Mouse (Mus musculus) megakaryocyte progenitor cell, adult 5-6 weeks (primary cell): ENCODE data around the gene Mptx1. TPM values are rescaled to one million over a fixed set of nuclear protein-coding genes. Genes with fewer than 3 reads are reported as not detected.
A peak's percentile ranks its signal among the peaks of the same experiment; 100 is the strongest.

Source experiments
- ATAC-seq: replicated peaks from 2 replicates; pipeline ENCODE4 v1.8.0; 2016; ENCODE audit warnings: mild to moderate bottlenecking, moderate TSS enrichment, inconsistent platforms; ENCODE audit not compliant: poor library complexity
- total RNA-seq, 2 experiments: library from RNA; stranded (forward) in 1 of 2; stranded (reverse) in 1 of 2; fragments of 157-497, 149-512 nt in 1 of 2; fragments of 200-1000 nt in 1 of 2; gene quantifications; 2 replicates each; pipeline versions ENCODE4 v1.2.3 to v1.2.4; 2015 to 2017

Gene Mptx1
- not detected in 2 replicates for total RNA-seq (2015)
- total RNA-seq (2017): not detected in 2 replicates

DNA sequence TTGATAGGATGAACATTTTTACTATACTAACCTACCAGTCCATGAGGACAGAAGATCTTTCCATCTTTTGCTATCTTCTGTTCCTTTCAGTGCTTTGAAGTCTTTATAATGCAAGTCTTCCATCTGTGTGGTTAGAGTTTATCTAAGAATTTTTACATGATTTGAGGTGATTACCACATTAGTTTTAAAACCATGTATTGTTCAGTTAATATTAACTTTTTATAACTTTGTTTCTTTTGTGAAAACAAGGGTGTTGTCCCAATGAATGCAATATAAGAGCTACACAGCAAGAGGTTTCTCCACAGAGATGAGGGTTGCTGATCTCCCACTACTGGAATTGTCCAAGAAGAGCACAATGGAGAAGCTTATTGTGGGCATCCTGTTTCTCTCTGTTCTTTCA is at the start of gene Mptx1:
Gene Mptx1, plus strand, starts transcription at position 301 of the 400 bp plus-strand sequence.
- no peak for ATAC-seq

DNA sequence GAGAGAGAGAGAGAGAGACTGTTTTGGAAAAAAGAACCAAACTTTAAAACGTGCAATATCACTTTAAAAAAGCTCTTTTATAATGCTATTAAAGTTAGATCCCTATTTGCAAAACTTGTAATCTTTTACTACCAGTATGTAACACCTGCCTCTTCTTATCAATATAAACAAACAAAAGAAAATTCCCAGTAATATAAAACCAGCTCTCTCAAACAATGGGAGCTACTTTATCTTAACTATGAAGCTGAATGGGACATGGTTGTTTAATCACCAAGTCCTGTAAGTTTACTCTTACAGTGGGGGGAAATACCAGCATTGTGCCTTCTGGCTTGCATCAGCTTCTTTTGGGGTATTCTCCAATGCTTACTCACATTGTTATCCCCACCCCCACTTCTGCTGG is 27.2 kb upstream of the Mptx1 start:
- no peak for ATAC-seq

DNA sequence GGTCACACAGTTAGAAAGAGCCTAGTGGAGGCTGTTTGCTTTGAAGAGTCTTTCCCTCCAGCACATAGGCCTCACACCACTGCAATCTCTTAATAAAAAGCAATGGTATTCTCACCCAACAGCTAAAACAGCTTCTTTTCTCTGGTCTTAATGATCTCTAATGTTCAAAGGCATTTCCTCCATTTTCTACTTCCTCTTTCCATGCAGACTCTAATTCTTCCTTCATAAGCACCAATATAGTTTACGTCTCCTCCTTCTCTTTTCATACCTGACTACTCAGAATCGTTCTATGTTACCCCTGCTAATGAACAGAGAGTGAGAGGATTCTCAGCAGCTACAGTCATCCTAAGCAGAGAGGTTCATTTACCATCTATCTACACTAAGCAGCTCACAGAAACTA is 13.0 kb upstream of the Mptx1 start:
- ATAC-seq: peak; percentile 58; the same call in 1 of the 2 replicates

DNA sequence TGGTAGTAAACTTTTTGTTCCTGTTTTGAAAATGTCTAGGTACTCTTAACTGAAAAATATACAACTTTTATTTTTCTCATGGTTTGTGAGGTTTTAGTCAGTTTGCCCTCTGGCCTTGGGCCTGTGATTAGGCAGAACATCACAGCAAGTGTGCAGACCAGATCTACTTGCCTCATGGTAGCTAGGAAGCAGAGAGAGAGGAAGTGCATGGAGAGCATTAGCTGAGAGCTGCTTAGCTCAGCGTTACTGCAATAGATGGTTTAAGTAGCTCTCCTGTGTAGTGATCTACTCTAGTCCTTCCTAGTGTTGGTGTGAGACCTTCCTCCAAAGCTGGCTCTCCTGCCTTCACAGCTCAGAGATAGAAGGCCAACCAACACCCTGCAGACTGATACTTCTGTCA is 23.3 kb downstream of the Mptx1 start:
- ATAC-seq: peak; percentile 76

DNA sequence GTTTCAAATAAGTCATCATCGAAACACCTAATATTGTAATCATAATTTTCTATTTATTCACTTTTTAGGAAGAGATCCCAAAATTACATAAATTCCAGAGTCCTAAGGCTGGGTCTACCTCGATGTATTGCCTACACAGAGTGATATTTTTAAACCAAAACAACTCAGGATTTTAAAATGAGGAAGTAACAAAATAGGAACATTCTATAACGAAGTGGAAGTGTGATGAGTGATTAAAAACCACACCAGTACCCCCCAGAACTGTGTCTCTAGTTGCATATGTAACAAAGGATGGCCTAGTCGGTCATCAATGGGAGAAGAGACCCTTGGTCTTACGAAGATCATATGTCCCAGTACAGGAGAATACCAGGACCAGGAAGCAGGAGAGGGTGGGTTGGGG is 24.3 kb downstream of the Mptx1 start:
- ATAC-seq: peak; percentile 81

DNA sequence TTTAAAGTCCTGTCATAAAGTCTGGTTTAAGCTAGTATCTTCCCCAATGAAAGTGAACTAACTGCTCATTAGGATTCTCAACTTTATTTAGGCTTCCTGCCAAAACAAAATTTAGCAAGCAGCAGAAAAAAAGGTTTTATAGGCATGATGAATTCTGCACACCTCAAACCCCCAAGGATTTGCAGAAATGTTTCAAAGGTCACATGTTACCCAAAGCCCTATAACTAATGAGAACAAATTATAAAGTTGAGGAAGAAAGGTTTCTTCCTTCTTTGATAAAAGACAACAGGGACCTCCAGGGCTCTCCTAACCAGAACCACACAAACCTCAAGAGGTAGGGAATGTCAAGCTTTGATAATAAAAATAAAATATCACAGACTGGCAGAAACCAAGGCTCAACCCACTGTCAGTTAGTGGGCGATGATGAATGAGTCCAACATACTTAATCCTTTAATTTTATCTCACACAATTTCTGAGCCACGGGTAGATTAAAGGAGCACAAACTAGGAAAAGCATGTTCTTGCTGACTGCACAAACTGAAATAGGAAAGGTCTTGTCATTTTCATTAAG is 34.6 kb downstream of the Mptx1 start, which contains the start of gene Olfr417:
Gene Olfr417, plus strand, starts transcription at position 241 of the 570 bp plus-strand sequence.
- ATAC-seq: peak; percentile 89

DNA sequence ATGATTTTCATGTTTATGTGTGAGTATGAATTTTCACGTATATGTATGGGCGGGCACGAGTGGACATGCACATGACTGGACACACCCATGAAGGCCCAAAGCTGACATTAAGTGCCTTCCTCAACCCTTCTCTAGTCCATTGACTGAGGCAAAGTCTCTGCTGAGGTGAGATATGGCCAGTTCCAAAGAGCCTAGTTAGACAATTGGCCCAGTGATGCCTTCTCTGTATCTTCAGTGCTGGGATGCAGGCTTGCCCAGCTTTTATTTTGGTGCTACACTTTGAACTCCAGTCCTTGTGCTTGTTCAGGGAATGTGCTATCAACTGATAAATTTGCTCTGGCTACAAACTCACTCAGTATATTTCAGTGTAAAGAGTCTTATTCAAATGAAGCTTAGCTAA is 43.5 kb downstream of the Mptx1 start:
- peak; percentile 64 for ATAC-seq

Other genes starting within 250 kb of the Mptx1 start
- gene Olfr429, start 246.2 kb upstream of the Mptx1 start, total RNA-seq (2015): not detected in 2 replicates
- not detected in 2 replicates for gene Olfr429, start 246.2 kb upstream of the Mptx1 start, total RNA-seq (2017)
- not detected in 2 replicates for gene Olfr427, start 233.6 kb upstream of the Mptx1 start, total RNA-seq (2015)
- not detected in 2 replicates for gene Olfr427, start 233.6 kb upstream of the Mptx1 start, total RNA-seq (2017)
- not detected in 2 replicates for gene Olfr231, start 209.4 kb upstream of the Mptx1 start, total RNA-seq (2015)
- gene Olfr231, start 209.4 kb upstream of the Mptx1 start, total RNA-seq (2017): not detected in 2 replicates
- not detected in 2 replicates for gene Olfr424, start 199.0 kb upstream of the Mptx1 start, total RNA-seq (2015)
- gene Olfr424, start 199.0 kb upstream of the Mptx1 start, total RNA-seq (2017): not detected in 2 replicates
- not detected in 2 replicates for gene Olfr420, start 174.9 kb upstream of the Mptx1 start, total RNA-seq (2015)
- not detected in 2 replicates for gene Olfr420, start 174.9 kb upstream of the Mptx1 start, total RNA-seq (2017)
- 1.3 and 4.1 TPM in 2 replicates for gene Spta1, start 157.7 kb upstream of the Mptx1 start, total RNA-seq (2015)
- gene Spta1, start 157.7 kb upstream of the Mptx1 start, total RNA-seq (2017): 5.9 and 9.9 TPM in 2 replicates
- not detected in 2 replicates for gene Olfr419, start 78.5 kb upstream of the Mptx1 start, total RNA-seq (2015)
- gene Olfr419, start 78.5 kb upstream of the Mptx1 start, total RNA-seq (2017): not detected in 2 replicates
- 0.42 and 2.4 TPM in 2 replicates for gene Olfr417, start 34.6 kb downstream of the Mptx1 start, total RNA-seq (2015)
- 0.44 and 0.67 TPM in 2 replicates for gene Olfr417, start 34.6 kb downstream of the Mptx1 start, total RNA-seq (2017)
- 0.52 and 0.54 TPM in 2 replicates for gene Olfr248, start 60.5 kb downstream of the Mptx1 start, total RNA-seq (2015)
- gene Olfr248, start 60.5 kb downstream of the Mptx1 start, total RNA-seq (2017): not detected in 2 replicates
- 0.52 and 1.6 TPM in 2 replicates for gene Olfr414, start 93.5 kb downstream of the Mptx1 start, total RNA-seq (2015)
- 0.84 TPM in 1 of 2 replicates, not detected in the other for gene Olfr414, start 93.5 kb downstream of the Mptx1 start, total RNA-seq (2017)
- not detected in 2 replicates for gene Olfr220, start 111.6 kb downstream of the Mptx1 start, total RNA-seq (2015)
- not detected in 2 replicates for gene Olfr220, start 111.6 kb downstream of the Mptx1 start, total RNA-seq (2017)
- 0.37 TPM in 1 of 2 replicates, not detected in the other for gene Fmn2, start 171.3 kb downstream of the Mptx1 start, total RNA-seq (2015)
- gene Fmn2, start 171.3 kb downstream of the Mptx1 start, total RNA-seq (2017): not detected in 2 replicates